Mouse (Mus musculus) liver, embryonic 15.5 days (tissue): ENCODE measurements at regions not wholly inside any gene's neighbourhood (a gene's known extent, or its start where the extent isn't known, plus 50 kb on each side); places are given as distances from the start of the nearest gene placed in this dataset.
"Not testable (repeated sequence)": the region's sequence is repeated elsewhere in the genome, so short reads cannot be mapped to it uniquely, and the experiment has no call there.

ENCODE experiments used
- ATAC-seq: fragments of 200-750 bp; cut with Nextera tagmentation; 2 replicates; pipeline ENCODE4 v1.8.0; 2017; ENCODE audit warnings: moderate number of reproducible peaks, mild to moderate bottlenecking, moderate library complexity; ENCODE audit not compliant: insufficient read depth
- H3K27ac ChIP-seq: fragments of 300-500 bp; sonication (generic); replicated peaks from 2 replicates; pipeline ENCODE4 v1.5.1; 2015; ENCODE audit warnings: mild to moderate bottlenecking, inconsistent platforms
- H3K27me3 ChIP-seq: fragments of 300-500 bp; sonication (generic); 2 replicates; pipeline ENCODE4 v1.6.1; 2015; ENCODE audit warnings: mild to moderate bottlenecking, inconsistent platforms
- H3K36me3 ChIP-seq: fragments of 300-500 bp; sonication (generic); replicated peaks from 2 replicates; pipeline ENCODE4 v1.6.1; 2015; ENCODE audit warnings: moderate library complexity, mild to moderate bottlenecking, inconsistent platforms
- H3K4me1 ChIP-seq: fragments of 300-500 bp; sonication (generic); replicated peaks from 2 replicates; pipeline ENCODE4 v1.6.1; 2015; ENCODE audit warnings: inconsistent platforms
- H3K4me2 ChIP-seq: fragments of 300-500 bp; sonication (generic); 2 replicates; pipeline ENCODE4 v1.6.1; 2015; ENCODE audit warnings: moderate library complexity, mild to moderate bottlenecking, inconsistent platforms
- H3K4me3 ChIP-seq: fragments of 300-500 bp; sonication (generic); replicated peaks from 2 replicates; pipeline ENCODE4 v1.5.1; 2015; ENCODE audit warnings: mild to moderate bottlenecking, inconsistent platforms
- H3K9ac ChIP-seq: fragments of 300-500 bp; sonication (generic); 2 replicates; pipeline ENCODE4 v1.6.1; 2015; ENCODE audit warnings: moderate library complexity, mild to moderate bottlenecking, inconsistent platforms
- H3K9me3 ChIP-seq: fragments of 300-500 bp; sonication (generic); replicated peaks from 2 replicates; pipeline ENCODE4 v1.6.1; 2016; ENCODE audit warnings: inconsistent platforms
- WGBS: fragments of 180-500 bp; shearing (Covaris S2); methylation state at CpG from one replicate; pipeline ENCODE4 v1.1.7; 2015; ENCODE audit warnings: mixed read lengths; ENCODE audit not compliant: insufficient replicate concordance; 5-methylcytosine and 5-hydroxymethylcytosine counted together

DNA sequence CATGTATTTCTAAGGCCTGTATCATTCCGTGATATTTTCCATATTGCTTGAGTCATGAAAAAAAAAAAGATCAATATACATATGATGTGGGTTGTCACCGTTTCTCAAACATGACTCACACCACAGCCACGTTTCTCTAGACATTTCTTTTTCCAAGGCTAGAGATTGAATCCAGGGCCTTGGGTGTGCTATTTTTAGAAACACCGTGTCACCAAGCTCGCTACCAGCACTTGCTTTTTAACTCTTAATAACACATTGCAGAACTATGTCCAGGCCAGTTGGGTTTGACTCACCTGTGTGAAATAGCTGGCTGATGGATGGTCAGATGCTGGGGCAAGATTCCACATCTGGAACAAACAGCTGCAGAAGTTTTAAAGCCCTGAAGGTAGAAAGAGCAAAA lies 209.6 kb upstream of the Arid2 start:
- no peaks in the 10 kb centered on the region for H3K36me3 ChIP-seq
- no peak for ATAC-seq
- no peaks in the 10 kb centered on the region for H3K4me1 ChIP-seq
- H3K9me3 ChIP-seq, result no peaks in the 10 kb centered on the region
- no peak overlapping the region for H3K4me2 ChIP-seq
- 45% methylated on average over 5 of the region's 5 CpGs for WGBS
- no peak overlapping the region for H3K27ac ChIP-seq
- H3K4me3 ChIP-seq, result no peak overlapping the region
- no peak overlapping the region for H3K9ac ChIP-seq
- H3K27me3 ChIP-seq, result no peaks in the 10 kb centered on the region

GRCm38 (mm10) chr15:96078580-96078979 lies 208.7 kb upstream of the Arid2 start:
- 45% methylated on average over 2 of the region's 2 CpGs for WGBS
- Histone ChIP-seq H3K27me3 (no peaks in the 10 kb centered on the region), H3K36me3 (no peaks in the 10 kb centered on the region), H3K4me3 (no peak overlapping the region), H3K4me2 (no peak overlapping the region), H3K27ac (no peak overlapping the region), H3K9me3 (no peaks in the 10 kb centered on the region), H3K4me1 (no peaks in the 10 kb centered on the region), H3K9ac (no peak overlapping the region)
- ATAC-seq, result no peak

DNA sequence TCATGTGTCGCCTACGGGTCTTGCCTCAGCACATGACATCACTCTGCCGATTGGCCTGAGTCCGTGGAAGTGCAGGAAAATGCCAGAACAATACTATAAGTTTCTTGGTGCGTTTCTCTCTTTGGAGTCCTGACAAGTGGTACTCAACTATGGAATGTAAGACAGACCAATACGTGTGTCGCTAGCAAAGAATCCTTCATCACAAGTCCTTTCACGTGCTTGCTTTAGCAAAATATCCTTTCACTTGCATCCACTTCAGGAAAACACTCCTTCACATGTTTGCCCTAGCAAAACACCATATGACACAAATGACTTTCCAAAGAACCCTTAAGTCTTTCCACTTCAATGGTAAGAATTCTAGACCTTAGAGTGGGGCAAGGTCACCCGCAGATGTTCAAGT lies 197.6 kb upstream of the Arid2 start:
- no peaks in the 10 kb centered on the region for H3K4me1 ChIP-seq
- H3K9ac ChIP-seq, result no peak overlapping the region
- no peaks in the 10 kb centered on the region for H3K36me3 ChIP-seq
- no peaks in the 10 kb centered on the region for H3K9me3 ChIP-seq
- no peak overlapping the region for H3K4me2 ChIP-seq
- no peak overlapping the region for H3K4me3 ChIP-seq
- no peak for ATAC-seq
- no peaks in the 10 kb centered on the region for H3K27me3 ChIP-seq
- no peak overlapping the region for H3K27ac ChIP-seq
- 68% methylated on average over 9 of the region's 9 CpGs for WGBS

DNA sequence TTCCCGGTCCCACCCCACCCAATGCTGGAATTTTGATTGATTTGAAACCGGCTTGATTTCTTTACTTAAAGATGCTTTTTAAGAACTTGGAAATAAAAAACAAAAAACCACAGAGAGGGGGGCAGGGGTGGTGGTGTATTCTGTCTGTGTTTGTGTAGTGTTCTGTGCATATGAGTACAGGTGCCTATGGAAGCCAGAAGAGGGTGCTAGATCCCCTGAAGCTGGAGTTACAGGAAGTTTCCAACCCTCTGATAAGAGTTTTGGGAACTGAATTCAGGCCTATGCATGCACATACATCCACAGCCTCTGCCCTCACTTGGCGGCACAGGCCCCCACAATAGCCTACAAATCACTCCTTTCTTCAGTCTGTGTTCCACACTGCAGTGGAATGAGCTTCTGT lies 190.9 kb upstream of the Arid2 start:
- Histone ChIP-seq H3K27ac (no peak overlapping the region), H3K4me1 (no peaks in the 10 kb centered on the region), H3K27me3 (no peaks in the 10 kb centered on the region), H3K4me2 (no peak overlapping the region), H3K36me3 (no peaks in the 10 kb centered on the region), H3K9ac (no peak overlapping the region), H3K4me3 (no peak overlapping the region), H3K9me3 (no peaks in the 10 kb centered on the region)
- WGBS, result 67% methylated on average over 3 of the region's 3 CpGs
- ATAC-seq, result no peak

- Histone ChIP-seq H3K9me3 (no peaks in the 10 kb centered on the region), H3K4me3 (no peak overlapping the region), H3K36me3 (no peaks in the 10 kb centered on the region), H3K4me2 (no peak overlapping the region), H3K27me3 (no peaks in the 10 kb centered on the region), H3K9ac (no peak overlapping the region), H3K27ac (no peak overlapping the region), H3K4me1 (no peaks in the 10 kb centered on the region)
- no peak for ATAC-seq
- WGBS, result 64% methylated on average over 5 of the region's 5 CpGs
Measured at GRCm38 (mm10) chr15:96098821-96099220, 188.5 kb upstream of the Arid2 start.

- H3K9me3 ChIP-seq, H3K9ac ChIP-seq, H3K4me1 ChIP-seq, H3K4me2 ChIP-seq, H3K4me3 ChIP-seq, H3K36me3 ChIP-seq, ATAC-seq, H3K27me3 ChIP-seq, H3K27ac ChIP-seq: not testable (repeated sequence)
- WGBS, result 57% methylated on average over 12 of the region's 13 CpGs
Measured at GRCm38 (mm10) chr15:96099844-96100640, 187.3 kb upstream of the Arid2 start.

DNA sequence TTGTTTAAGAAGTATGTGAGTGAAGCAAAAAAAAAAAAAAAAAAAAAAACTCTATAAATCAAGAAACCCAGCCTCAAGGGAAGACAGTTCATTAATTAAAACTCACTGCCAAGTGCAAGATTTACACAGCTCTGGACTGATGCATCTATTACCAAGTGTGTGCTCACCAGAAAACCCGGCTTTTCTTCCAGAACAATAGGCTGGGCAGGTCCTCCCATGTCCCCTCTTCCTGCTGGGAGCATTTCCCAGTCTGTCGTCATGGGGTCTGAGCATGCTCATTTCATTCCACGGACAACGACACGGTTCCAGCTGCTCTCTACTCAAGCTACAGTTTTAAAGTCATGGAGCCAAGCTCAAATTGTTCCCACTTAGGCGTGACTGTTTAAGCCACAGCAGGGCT lies 183.6 kb upstream of the Arid2 start:
- no peak overlapping the region for H3K27ac ChIP-seq
- no peak overlapping the region for H3K9ac ChIP-seq
- no peak for ATAC-seq
- H3K9me3 ChIP-seq, result no peaks in the 10 kb centered on the region
- H3K4me2 ChIP-seq, result no peak overlapping the region
- H3K27me3 ChIP-seq, result no peaks in the 10 kb centered on the region
- WGBS, result 36% methylated on average over 6 of the region's 6 CpGs
- no peaks in the 10 kb centered on the region for H3K36me3 ChIP-seq
- no peak overlapping the region for H3K4me3 ChIP-seq
- H3K4me1 ChIP-seq, result no peaks in the 10 kb centered on the region

- Histone ChIP-seq H3K9ac (no peak overlapping the region), H3K27me3 (no peaks in the 10 kb centered on the region), H3K9me3 (no peaks in the 10 kb centered on the region), H3K27ac (no peak overlapping the region), H3K36me3 (no peaks in the 10 kb centered on the region), H3K4me2 (no peak overlapping the region), H3K4me3 (no peak overlapping the region), H3K4me1 (no peaks in the 10 kb centered on the region)
- ATAC-seq, result no peak
- WGBS, result 50% methylated on average over 4 of the region's 4 CpGs
Measured at GRCm38 (mm10) chr15:96107503-96107902, 179.8 kb upstream of the Arid2 start.

GRCm38 (mm10) chr15:96113091-96113490 lies 174.2 kb upstream of the Arid2 start:
- Histone ChIP-seq H3K4me2 (no peak overlapping the region), H3K27ac (no peak overlapping the region), H3K36me3 (no peaks in the 10 kb centered on the region), H3K4me3 (no peak overlapping the region), H3K4me1 (no peaks in the 10 kb centered on the region), H3K9ac (no peak overlapping the region), H3K27me3 (no peaks in the 10 kb centered on the region), H3K9me3 (no peaks in the 10 kb centered on the region)
- ATAC-seq, result no peak
- WGBS, result 72% methylated on average over 13 of the region's 13 CpGs

- H3K4me2 ChIP-seq, result no peak overlapping the region
- WGBS, result 54% methylated on average over 9 of the region's 9 CpGs
- no peak overlapping the region for H3K4me3 ChIP-seq
- no peaks in the 10 kb centered on the region for H3K36me3 ChIP-seq
- ATAC-seq, result no peak
- no peak overlapping the region for H3K9ac ChIP-seq
- no peaks in the 10 kb centered on the region for H3K4me1 ChIP-seq
- H3K27ac ChIP-seq, result no peak overlapping the region
- H3K9me3 ChIP-seq, result no peaks in the 10 kb centered on the region
- H3K27me3 ChIP-seq, result no peaks in the 10 kb centered on the region
Measured at GRCm38 (mm10) chr15:96114616-96115015, 172.7 kb upstream of the Arid2 start.

- Histone ChIP-seq H3K4me2 (no peak overlapping the region), H3K27ac (no peak overlapping the region), H3K4me1 (no peaks in the 10 kb centered on the region), H3K9ac (no peak overlapping the region), H3K36me3 (no peaks in the 10 kb centered on the region), H3K27me3 (no peaks in the 10 kb centered on the region), H3K4me3 (no peak overlapping the region), H3K9me3 (no peaks in the 10 kb centered on the region)
- 37% methylated on average over 10 of the region's 10 CpGs for WGBS
- no peak for ATAC-seq
Measured at GRCm38 (mm10) chr15:96115196-96115595, 172.1 kb upstream of the Arid2 start.

GRCm38 (mm10) chr15:96119240-96119639 lies 168.1 kb upstream of the Arid2 start:
- no peak overlapping the region for H3K27ac ChIP-seq
- no peak overlapping the region for H3K4me3 ChIP-seq
- H3K27me3 ChIP-seq, result no peaks in the 10 kb centered on the region
- no peaks in the 10 kb centered on the region for H3K9me3 ChIP-seq
- H3K9ac ChIP-seq, result no peak overlapping the region
- no peaks in the 10 kb centered on the region for H3K36me3 ChIP-seq
- 72% methylated on average over 7 of the region's 7 CpGs for WGBS
- ATAC-seq, result no peak
- no peaks in the 10 kb centered on the region for H3K4me1 ChIP-seq
- no peak overlapping the region for H3K4me2 ChIP-seq
